Mouse (Mus musculus) 416B (cell line): Measurements from ENCODE around the gene Ckm.
A peak's percentile ranks its signal among the peaks of the same experiment; 100 is the strongest.

Experiments
- DNase-seq: peaks from one replicate; pipeline ENCODE4 v3.0.0; 2011; ENCODE audit warnings: low read depth

The Ckm gene

GRCm38 (mm10) chr7:19404476-19404875, at the start of gene Ckm:
Gene Ckm, plus strand, starts transcription at chr7:19404776.
- DNase-seq, result no peak

- no peak for DNase-seq
Observed at GRCm38 (mm10) chr7:19354991-19355390, 49.6 kb upstream of the Ckm start.

GRCm38 (mm10) chr7:19356311-19356710, 48.3 kb upstream of the Ckm start:
- no peak for DNase-seq

- DNase-seq, result no peak
Observed at GRCm38 (mm10) chr7:19357381-19358375, 46.9 kb upstream of the Ckm start.

GRCm38 (mm10) chr7:19358634-19359033, 45.9 kb upstream of the Ckm start:
- peak; percentile 50 for DNase-seq

GRCm38 (mm10) chr7:19359299-19359891, 45.2 kb upstream of the Ckm start, which contains the start of the genes Cd3eap and Ppp1r13l:
Gene Cd3eap, minus strand, starts transcription at chr7:19359483.
Gene Ppp1r13l, plus strand, starts transcription at chr7:19359749.
- DNase-seq, result peak; percentile 96

GRCm38 (mm10) chr7:19359892-19360641, 44.5 kb upstream of the Ckm start:
- DNase-seq, result peak; percentile 71

- peak; percentile 93 for DNase-seq
Observed at GRCm38 (mm10) chr7:19360944-19361343, 43.6 kb upstream of the Ckm start.

- DNase-seq, result peak; percentile 86
Observed at GRCm38 (mm10) chr7:19361720-19362119, 42.9 kb upstream of the Ckm start.

GRCm38 (mm10) chr7:19362276-19362675, 42.3 kb upstream of the Ckm start:
- no peak for DNase-seq

GRCm38 (mm10) chr7:19363881-19364280, 40.7 kb upstream of the Ckm start:
- DNase-seq, result peak; percentile 67

GRCm38 (mm10) chr7:19365376-19365775, 39.2 kb upstream of the Ckm start:
- DNase-seq, result no peak

GRCm38 (mm10) chr7:19368380-19368779, 36.2 kb upstream of the Ckm start:
- DNase-seq, result no peak

GRCm38 (mm10) chr7:19369823-19370425, 34.7 kb upstream of the Ckm start:
- DNase-seq, result no peak

- no peak for DNase-seq
Observed at GRCm38 (mm10) chr7:19373367-19373766, 31.2 kb upstream of the Ckm start.

GRCm38 (mm10) chr7:19375368-19375767, 29.2 kb upstream of the Ckm start:
- DNase-seq, result no peak

GRCm38 (mm10) chr7:19376019-19376418, 28.6 kb upstream of the Ckm start:
- no peak for DNase-seq

- DNase-seq, result no peak
Observed at GRCm38 (mm10) chr7:19378049-19378448, 26.5 kb upstream of the Ckm start.

GRCm38 (mm10) chr7:19381377-19382165, 23.0 kb upstream of the Ckm start, which contains the start of gene Ercc2:
Gene Ercc2, plus strand, starts transcription at chr7:19382010.
- peak; percentile 98 for DNase-seq

- no peak for DNase-seq
Observed at GRCm38 (mm10) chr7:19382166-19382541, 22.4 kb upstream of the Ckm start.

GRCm38 (mm10) chr7:19383708-19384107, 20.9 kb upstream of the Ckm start:
- DNase-seq, result no peak
